Mouse (Mus musculus) spleen, postnatal 10 days (tissue): ENCODE results near the gene Tmem8.
"Not testable (repeated sequence)": the region's sequence is repeated elsewhere in the genome, so short reads cannot be mapped to it uniquely, and the experiment has no call there.

Source experiments
- DNase-seq, 2 experiments: peaks; one replicate each; pipeline ENCODE4 v3.0.0; 2021 to 2022; ENCODE audit warnings: low spot score in 2 of 2

Gene Tmem8

GRCm38 (mm10) chr17:26111024-26111423, 2.1 kb upstream of the Tmem8 start:
- no peak for DNase-seq

DNA sequence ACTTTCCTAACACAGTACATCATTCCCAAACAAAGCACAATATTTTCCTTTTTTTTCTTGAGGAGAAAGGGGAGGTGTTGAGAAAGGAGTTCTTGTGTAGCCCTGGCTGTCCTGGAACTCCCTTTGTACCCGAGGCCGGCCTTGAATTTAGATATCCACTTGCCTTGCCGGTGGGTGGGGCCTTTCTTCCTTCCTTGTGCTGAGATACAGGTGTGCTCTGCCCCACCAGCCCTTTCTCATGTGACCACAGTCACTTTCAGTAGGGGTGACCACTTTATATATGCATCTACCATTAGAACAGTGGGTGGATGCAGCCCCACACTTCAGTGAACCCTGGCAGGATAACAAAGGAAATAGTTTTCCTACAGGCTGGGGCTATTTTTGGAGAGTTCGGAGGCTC, 1.4 kb upstream of the Tmem8 start:
- DNase-seq, result no peak

DNA sequence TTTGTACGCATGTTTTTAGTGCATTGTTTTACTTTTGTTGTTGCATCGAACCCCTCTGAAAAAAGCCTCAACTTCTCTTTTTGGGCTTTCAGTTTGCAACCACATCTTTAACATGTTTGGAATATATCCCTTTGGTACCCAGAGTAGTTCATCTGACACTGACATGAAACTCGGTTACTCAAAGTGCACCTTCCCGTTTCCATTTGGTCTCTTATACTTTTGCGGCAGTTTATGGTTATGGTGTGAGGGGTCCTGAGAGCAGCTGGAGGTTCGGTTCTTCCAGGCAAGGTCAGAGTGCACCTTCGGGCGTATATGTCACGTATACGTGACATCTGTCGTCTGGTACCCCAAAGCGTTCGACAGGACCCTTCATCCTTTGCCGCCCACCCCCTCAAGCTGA, 348 bp upstream of the Tmem8 start:
- no peak for DNase-seq

GRCm38 (mm10) chr17:26114061-26114460, 962 bp downstream of the Tmem8 start:
- DNase-seq, result no peak

DNA sequence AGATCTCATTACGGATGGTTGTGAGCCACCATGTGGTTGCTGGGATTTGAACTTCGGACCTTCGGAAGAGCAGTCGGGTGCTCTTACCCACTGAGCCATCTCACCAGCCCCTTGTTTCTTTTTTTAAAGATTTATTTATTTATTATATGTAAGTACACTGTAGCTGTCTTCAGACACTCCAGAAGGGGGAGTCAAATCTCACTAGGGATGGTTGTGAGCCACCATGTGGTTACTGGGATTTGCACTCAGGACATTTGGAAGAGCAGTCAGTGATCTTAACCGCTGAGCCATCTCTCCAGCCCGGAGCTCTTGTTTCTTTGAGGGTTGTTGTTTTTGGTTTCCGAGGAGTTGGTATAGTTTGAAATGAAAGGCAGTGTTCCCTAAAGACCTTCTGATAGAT, 1.4 kb downstream of the Tmem8 start:
- not testable (repeated sequence) for DNase-seq

DNA sequence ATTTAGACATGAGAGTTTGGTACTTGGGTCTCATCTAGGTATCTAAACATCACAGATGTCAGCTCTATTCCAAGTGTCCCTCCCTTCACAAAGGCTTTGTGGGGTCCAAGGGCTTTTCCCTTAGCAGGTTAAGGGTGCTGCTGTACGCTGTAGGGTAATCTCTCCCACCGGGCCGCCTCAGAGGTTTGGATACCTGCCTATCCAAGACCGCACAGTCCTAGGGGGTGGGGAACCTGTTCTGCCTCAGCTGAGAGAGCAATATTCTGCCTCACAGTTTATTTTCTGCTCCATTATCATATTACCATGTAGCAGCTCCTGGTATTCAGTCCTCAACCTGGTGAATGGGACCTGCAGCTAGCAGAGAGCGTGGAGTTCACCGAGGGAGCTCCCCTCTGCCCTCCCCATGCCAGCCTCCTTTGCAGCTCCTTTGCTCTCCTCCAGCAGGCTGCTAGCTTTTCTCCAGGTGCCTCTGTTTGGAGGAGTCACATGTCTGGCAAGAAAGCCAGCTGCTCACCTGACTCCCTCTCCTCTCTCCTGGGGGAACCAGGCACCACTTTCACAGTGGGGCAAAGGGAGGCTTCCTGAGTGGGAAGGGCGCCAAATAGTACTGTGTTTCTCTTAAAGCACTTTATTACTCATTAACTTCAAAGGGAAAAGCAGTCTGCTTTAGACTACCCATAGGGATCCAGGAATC, 2.3 kb downstream of the Tmem8 start:
- DNase-seq, result peak in 1 of 2 experiments; percentile 58

DNA sequence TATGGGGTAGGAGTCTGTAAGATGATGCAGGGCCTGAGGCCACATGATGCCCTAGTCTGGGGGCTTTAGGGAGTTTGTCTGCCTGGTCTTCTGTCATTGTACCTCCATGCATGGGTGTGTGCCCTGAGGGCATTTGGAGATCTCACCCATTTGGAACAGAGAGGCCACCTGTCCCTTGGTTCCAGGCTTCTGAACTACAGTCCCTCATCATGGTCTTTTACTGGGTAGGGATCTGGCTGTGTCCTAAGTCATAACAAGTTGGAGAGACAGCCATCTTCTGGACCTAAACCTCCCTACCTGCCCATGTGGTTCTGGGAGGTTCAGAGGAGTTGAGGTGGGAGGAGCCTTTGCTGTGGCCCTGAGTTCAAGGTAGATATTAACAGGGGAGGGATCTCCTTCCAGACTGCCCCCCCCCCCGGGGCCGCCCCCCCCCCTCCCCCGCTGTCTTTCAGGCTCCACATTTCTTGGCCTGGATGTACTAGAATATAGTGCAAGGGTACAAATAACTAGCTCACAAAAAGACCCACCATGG, 2.9 kb downstream of the Tmem8 start:
- no peak for DNase-seq

GRCm38 (mm10) chr17:26116503-26117258, 3.6 kb downstream of the Tmem8 start:
- no peak for DNase-seq

GRCm38 (mm10) chr17:26119766-26120710, 6.9 kb downstream of the Tmem8 start:
- peak in 1 of 2 experiments; percentile 78 for DNase-seq

DNA sequence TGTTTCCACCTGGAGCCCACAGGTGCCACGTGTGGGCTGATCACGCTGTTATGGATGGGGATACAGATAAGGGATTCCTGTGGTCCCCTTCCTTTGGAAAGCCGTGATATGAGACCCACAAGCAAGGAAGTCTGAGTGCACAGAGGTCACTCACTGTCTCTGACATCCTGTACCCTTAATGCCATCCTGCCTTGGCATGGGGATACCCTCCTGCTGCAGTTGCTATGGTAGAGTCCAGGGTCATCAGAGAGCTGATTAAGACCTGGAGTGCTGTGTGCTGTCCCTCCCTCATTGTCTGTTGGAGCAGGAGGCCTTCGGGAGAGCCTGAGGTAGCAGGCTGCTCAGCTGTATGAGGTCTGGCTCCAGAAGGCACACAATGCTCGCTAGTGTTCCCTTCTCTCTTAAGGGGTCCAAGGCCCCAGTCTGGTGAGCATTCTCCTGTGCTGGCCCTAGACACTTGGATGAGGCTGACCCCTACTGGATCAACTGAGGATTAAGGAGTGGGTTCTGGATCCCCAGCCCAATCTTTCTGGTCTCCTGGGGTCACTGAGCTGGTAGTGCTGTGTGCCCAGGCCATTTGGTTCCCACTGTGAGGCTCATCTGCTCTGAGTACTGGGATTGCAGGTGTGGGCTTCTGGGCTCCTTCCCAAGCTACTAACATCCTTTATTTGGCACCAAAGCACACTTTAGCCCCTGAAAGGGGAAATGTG, 9.5 kb downstream of the Tmem8 start:
- no peak for DNase-seq

DNA sequence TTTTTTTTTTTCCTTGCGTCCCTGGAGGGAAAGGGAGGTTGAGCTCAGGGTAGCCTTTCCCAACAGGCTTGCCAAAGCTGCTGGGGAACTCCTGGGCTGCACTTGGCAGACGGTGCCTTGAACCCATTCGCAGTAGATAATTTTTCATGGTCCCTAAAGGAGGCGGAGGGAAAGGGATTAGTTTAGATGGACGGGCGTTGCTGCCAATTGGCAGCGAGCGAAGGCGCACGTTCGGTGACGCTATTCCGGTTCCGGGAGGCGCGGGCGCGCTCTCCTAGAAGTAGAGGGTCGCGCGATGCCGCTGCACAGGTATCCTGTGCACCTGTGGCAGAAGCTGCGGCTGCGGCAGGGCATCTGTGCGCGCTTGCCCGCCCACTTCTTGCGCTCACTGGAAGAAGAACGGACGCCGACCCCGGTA, 10.2 kb downstream of the Tmem8 start, which contains the start of gene Mrpl28:
Gene Mrpl28, plus strand, starts transcription at position 234 of the 418 bp plus-strand sequence.
- DNase-seq, result peak; percentile 78 to 93

DNA sequence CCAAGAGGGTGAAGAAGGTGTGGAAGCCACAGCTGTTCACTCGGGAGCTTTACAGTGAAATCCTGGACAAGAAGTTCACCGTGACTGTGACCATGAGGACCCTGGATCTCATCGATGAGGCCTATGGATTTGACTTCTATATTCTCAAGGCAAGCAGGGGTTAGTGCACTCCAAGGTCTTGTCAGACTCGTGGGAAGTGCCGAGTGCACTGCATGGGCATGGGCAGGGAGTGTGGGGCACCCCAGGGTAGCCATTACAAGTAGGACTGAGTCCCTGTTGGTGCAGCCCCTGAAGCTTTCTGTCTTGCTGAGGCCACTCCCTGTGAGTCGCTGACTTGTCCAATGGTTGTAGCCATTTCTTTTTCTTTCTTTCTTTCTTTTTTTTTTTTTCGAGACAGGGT, 11.5 kb downstream of the Tmem8 start:
- no peak for DNase-seq

DNA sequence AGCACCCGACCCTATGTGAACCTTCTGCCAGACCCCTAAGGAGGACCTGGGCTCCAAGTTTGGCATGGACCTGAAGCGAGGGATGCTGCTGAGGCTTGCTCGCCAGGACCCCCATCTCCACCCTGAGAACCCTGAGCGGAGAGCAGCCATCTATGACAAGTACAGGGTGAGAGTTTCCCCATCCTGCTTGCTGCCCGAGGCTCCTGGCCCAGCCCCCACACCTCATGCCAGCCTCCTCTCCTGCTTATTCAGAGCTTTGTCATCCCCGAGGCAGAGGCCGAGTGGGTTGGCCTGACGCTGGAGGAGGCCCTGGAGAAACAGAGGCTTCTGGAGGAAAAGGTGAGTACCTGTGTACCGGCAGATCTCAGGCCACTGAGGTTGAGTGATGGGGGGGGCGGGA, 12.1 kb downstream of the Tmem8 start:
- DNase-seq, result no peak

DNA sequence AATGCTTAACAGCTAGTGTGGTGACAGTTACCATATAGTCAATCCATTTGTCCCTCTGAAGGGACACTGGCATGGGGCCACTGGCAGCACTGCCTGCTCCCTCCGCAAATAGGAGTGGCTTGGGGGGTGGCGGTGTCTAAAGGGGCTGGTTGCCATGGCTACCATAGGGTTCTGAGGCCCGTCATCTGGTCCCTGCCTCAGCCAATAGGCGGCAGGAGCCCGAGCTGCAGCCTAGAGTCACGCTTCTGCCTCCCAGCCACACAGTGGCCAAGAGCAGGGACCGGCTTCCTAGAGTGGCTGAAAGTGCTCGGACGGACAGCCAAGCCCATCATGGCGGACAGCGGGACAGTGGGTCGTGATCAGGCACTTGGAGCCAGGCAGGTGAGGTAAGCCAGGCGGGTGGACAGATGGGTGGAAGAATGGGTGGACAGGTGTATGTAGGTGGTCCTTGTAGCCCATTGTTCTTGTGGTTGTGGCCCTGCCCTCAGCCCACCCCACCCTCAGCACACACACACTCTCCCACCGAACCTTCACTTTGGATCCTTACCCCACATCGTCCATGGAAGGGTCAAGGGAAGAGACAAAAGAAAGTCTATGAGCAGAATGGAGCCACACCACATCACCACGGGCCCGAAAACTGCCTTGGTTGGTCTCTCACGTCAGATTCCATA, 18.1 kb downstream of the Tmem8 start:
- DNase-seq, result no peak

- no peak for DNase-seq
These were observed 19.1 kb downstream of the Tmem8 start for GRCm38 (mm10) chr17:26131856-26132853.

DNA sequence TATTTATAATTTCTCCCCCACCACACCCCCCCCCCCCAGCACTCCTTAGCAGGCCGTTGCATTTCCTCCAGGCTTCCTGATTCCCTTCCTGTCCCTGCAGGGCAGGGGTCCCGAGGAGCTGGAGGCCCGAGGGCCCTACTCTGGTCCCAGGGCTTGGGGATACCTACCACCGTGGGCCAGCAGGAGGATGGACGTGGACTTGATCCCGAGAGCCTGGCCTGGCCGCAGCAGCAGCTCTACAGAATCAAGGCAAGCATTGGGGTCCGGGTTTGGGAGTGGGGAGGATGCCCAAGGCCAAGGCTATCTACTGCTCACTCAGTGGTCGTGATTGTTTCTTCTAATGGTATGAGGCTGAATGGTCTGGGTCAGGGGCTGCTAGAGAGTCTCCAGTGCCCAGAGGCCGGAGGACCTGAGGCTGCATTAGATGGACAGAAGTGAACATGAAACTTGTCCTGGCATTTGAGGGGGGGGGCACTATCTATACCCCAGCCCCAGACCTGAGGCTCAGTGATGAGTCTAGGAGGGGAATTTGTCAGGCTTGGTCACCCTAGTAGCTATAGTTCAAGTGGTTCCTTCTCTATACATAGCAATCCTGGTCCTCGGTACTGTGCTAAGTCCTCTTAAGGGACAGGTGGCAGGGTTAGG, 24.1 kb downstream of the Tmem8 start:
- no peak for DNase-seq

DNA sequence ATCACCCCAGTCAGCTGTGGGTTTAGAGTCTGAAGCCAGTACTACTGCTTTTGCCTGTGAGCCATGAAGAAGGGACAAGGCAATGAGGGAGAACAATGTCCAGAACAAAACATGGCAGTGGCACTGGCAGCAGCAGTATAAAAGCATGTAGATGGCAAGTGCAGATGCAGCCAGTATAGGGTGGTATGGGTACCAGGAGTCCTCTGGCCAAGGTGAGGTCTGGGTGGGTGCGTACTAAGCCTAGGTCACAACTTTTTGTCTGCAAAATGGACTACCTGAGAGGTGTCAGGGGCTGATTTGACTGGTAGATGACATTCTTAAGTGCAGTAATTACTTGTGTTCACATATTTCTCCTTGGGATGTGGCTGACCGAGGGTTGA, 24.6 kb downstream of the Tmem8 start:
- DNase-seq, result no peak

GRCm38 (mm10) chr17:26138239-26138836, 25.2 kb downstream of the Tmem8 start, which contains the start of gene Axin1:
Gene Axin1, plus strand, starts transcription at chr17:26138688.
- peak; percentile 92 to 94 for DNase-seq
